11 mouse cellular contexts compared by ENCODE assay signal in the genomic region with DNA sequence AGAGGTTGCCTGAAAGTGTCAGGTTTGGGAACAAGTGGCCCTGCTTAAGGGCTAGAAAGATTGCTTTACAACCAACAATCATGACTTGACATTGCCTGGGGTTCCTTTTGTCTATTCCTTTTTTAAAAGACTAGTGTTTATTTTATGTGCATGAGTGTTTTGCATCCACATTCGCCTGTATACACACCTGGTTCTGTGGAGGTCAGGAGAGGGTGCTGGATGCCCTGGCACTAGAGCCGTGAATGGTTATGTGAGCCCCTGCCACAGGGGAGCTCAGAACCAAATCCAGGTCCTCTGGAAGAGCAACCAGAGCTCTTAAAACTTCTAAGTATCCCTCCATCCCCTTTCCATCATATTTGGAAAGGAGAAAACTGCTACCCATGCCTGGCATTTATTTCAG. TPM values are rescaled to one million over a fixed set of nuclear protein-coding genes. Genes with fewer than 3 reads are reported as not detected.
A peak's percentile ranks its signal among the peaks of the same experiment; 100 is the strongest.
DNase-seq lines count a peak whose midpoint lies in the region; ATAC-seq and TF ChIP-seq lines count a peak whose summit lies in the region.
"Had no signal": no experiment of that assay in that cellular context is flagged by ENCODE, and none has a peak within 500 bp of the region (broad histone marks: within the 10 kb centered on the region; RNA-seq: fewer than 3 reads in every experiment).

No protein-coding gene starts in this region.

- peak overlapping the region; percentile 81 for H3K4me2 ChIP-seq in lung, embryonic 16.5 days (ENCODE audit: low read depth, low read length)
- peak overlapping the region; percentile 82 for H3K4me2 ChIP-seq in limb, embryonic 15.5 days
- H3K4me2 ChIP-seq in stomach, postnatal 0 days (replicated peaks; ENCODE audit: low read depth): peak overlapping the region; percentile 73

- H3K27ac ChIP-seq in lung, embryonic 16.5 days (ENCODE audit: low read length): no peak overlapping the region
- H3K27ac ChIP-seq in limb, embryonic 15.5 days: no peak overlapping the region
- H3K27ac ChIP-seq in stomach, postnatal 0 days (replicated peaks): no peak overlapping the region

- H3K9ac ChIP-seq in lung, embryonic 16.5 days (ENCODE audit: low read length): no peak overlapping the region; the same call in 1 of the 2 replicates
- H3K9ac ChIP-seq in limb, embryonic 15.5 days: no peak overlapping the region
- 0 out of 2 replicates have a peak overlapping the region, but pooled peaks have one; percentile 82 for H3K9ac ChIP-seq in stomach, postnatal 0 days (ENCODE audit: low read length)

- peaks cover 10% of the 10 kb centered on the region for H3K4me1 ChIP-seq in lung, embryonic 16.5 days (replicated peaks; ENCODE audit: control insufficient read depth, insufficient read depth, low read length)
- H3K4me1 ChIP-seq in limb, embryonic 15.5 days: 0 out of 2 replicates have a peak, but pooled peaks cover 4% of the 10 kb centered on the region
- H3K4me1 ChIP-seq in stomach, postnatal 0 days (replicated peaks; ENCODE audit: control insufficient read depth, insufficient read depth): no peaks in the 10 kb centered on the region; the same call in 1 of the 2 replicates

- H3K9me3 ChIP-seq in lung, embryonic 16.5 days (ENCODE audit: control insufficient read depth, low read length): no peaks in the 10 kb centered on the region
- H3K9me3 ChIP-seq in limb, embryonic 15.5 days: no peaks in the 10 kb centered on the region
- no peaks in the 10 kb centered on the region for H3K9me3 ChIP-seq in stomach, postnatal 0 days (ENCODE audit: control insufficient read depth, low read length)

- no peaks in the 10 kb centered on the region for H3K36me3 ChIP-seq in lung, embryonic 16.5 days (ENCODE audit: control insufficient read depth, insufficient read depth, low read length)
- H3K36me3 ChIP-seq in limb, embryonic 15.5 days: no peaks in the 10 kb centered on the region
- H3K36me3 ChIP-seq in stomach, postnatal 0 days (ENCODE audit: control insufficient read depth, insufficient read depth, low read length): no peaks in the 10 kb centered on the region

- peak; percentile 46 for DNase-seq in cerebellum, adult 9-10 months
- no peak for DNase-seq in lung, adult 18-20 months
- no peak for DNase-seq in stomach, postnatal 0 days (ENCODE audit: low spot score)
- no peak for DNase-seq in thymus, postnatal 14 days
- no peak for DNase-seq in gastrocnemius, adult 18-20 months (ENCODE audit: low spot score)
- DNase-seq: gastrocnemius, postnatal 25 days had no signal

- no peak for TF ChIP-seq EP300 in stomach, postnatal 0 days (optimal IDR thresholded peaks at IDR 0.05)

- H3K4me3 ChIP-seq in lung, embryonic 16.5 days (ENCODE audit: low read length): peak overlapping the region; percentile 79; the same call in 1 of the 2 replicates
- peak overlapping the region; percentile 73 for H3K4me3 ChIP-seq in limb, embryonic 15.5 days
- H3K4me3 ChIP-seq in stomach, postnatal 0 days (ENCODE audit: low read depth, low read length): peak overlapping the region; percentile 68

- H3K27me3 ChIP-seq in lung, embryonic 16.5 days (ENCODE audit: control insufficient read depth, insufficient read depth, low read depth, low read length): no peaks in the 10 kb centered on the region
- no peaks in the 10 kb centered on the region for H3K27me3 ChIP-seq in limb, embryonic 15.5 days
- H3K27me3 ChIP-seq in stomach, postnatal 0 days (ENCODE audit: control insufficient read depth, insufficient read depth, low read length): no peaks in the 10 kb centered on the region

- ATAC-seq in cerebellum, adult (ENCODE audit: insufficient number of reproducible peaks, low FRiP score, low TSS enrichment): no peak
- no peak for ATAC-seq in lung, embryonic 16.5 days (ENCODE audit: low read depth)
- no peak for ATAC-seq in limb, embryonic 15.5 days (ENCODE audit: insufficient number of reproducible peaks, low FRiP score, low TSS enrichment, low read depth)
- ATAC-seq in stomach, postnatal 0 days (ENCODE audit: low FRiP score, low TSS enrichment): no peak

- TF ChIP-seq CTCF in stomach, postnatal 0 days (IDR thresholded peaks at IDR 0.05; ENCODE audit: low read depth): no peak

- 57% methylated on average over 2 of the region's 2 CpGs for WGBS in lung, embryonic 16.5 days
- WGBS in limb, embryonic 15.5 days: 48% methylated on average over 2 of the region's 2 CpGs
- 69% methylated on average over 2 of the region's 2 CpGs for WGBS in stomach, postnatal 0 days

RNA-seq across cellular contexts. Expression of a gene that starts 1.1 kb away (rescaled TPM):
- polyA plus RNA-seq in lung, embryonic 16.5 days (2015; fragmentation: Nextera tagmentation; extraction: Ambion mirVana): not detected in 2 replicates
- not detected in 2 replicates for polyA plus RNA-seq in limb, embryonic 15.5 days (2015; fragmentation: Nextera tagmentation; extraction: Ambion mirVana)
- 0.17 TPM in 2 replicates for polyA plus RNA-seq in stomach, postnatal 0 days (2015; fragmentation: Nextera tagmentation; extraction: Ambion mirVana)
- total RNA-seq in gastrocnemius, adult 18-20 months (2021): not detected
- total RNA-seq: adrenal gland, postnatal 4 days had no signal
- polyA plus RNA-seq: urinary bladder, adult 2 months had no signal

RNA-seq across cellular contexts. Expression of a gene that starts 1.1 kb away (rescaled TPM):
- polyA plus RNA-seq in lung, embryonic 16.5 days (2015; fragmentation: Nextera tagmentation; extraction: Ambion mirVana): 56.7 and 60.4 TPM in 2 replicates
- polyA plus RNA-seq in limb, embryonic 15.5 days (2015; fragmentation: Nextera tagmentation; extraction: Ambion mirVana): 59.1 and 64.1 TPM in 2 replicates
- polyA plus RNA-seq in stomach, postnatal 0 days (2015; fragmentation: Nextera tagmentation; extraction: Ambion mirVana): 87.5 and 102 TPM in 2 replicates
- total RNA-seq in gastrocnemius, adult 18-20 months (2021): 100 to 1,000 TPM; 104 to 114 TPM

RNA-seq across cellular contexts. Expression of a gene that starts 39.8 kb away (rescaled TPM):
- polyA plus RNA-seq in lung, embryonic 16.5 days (2015; fragmentation: Nextera tagmentation; extraction: Ambion mirVana): 33.6 and 38.3 TPM in 2 replicates
- polyA plus RNA-seq in limb, embryonic 15.5 days (2015; fragmentation: Nextera tagmentation; extraction: Ambion mirVana): 49.7 and 54.0 TPM in 2 replicates
- polyA plus RNA-seq in stomach, postnatal 0 days (2015; fragmentation: Nextera tagmentation; extraction: Ambion mirVana): 16.3 and 22.8 TPM in 2 replicates
- under 1 TPM; 0.16 to 0.36 TPM for total RNA-seq in gastrocnemius, adult 18-20 months (2021)

RNA-seq across cellular contexts. Expression of a gene that starts 51.3 kb away (rescaled TPM):
- not detected in 2 replicates for polyA plus RNA-seq in lung, embryonic 16.5 days (2015; fragmentation: Nextera tagmentation; extraction: Ambion mirVana)
- polyA plus RNA-seq in limb, embryonic 15.5 days (2015; fragmentation: Nextera tagmentation; extraction: Ambion mirVana): not detected in 2 replicates
- polyA plus RNA-seq in stomach, postnatal 0 days (2015; fragmentation: Nextera tagmentation; extraction: Ambion mirVana): 0.02 TPM in 1 of 2 replicates, not detected in the other
- total RNA-seq in gastrocnemius, adult 18-20 months (2021): not detected
- total RNA-seq: adrenal gland, postnatal 4 days; gastrocnemius, postnatal 25 days had no signal
